Mouse (Mus musculus) megakaryocyte, embryonic 14.5 days (primary cell): Measurements from ENCODE around the gene Frmd4b. TPM values are rescaled to one million over a fixed set of nuclear protein-coding genes. Genes with fewer than 3 reads are reported as not detected.

Experiments
- H3K27me3 ChIP-seq: replicated peaks from 2 replicates; pipeline ENCODE3; 2012; ENCODE audit warnings: inconsistent platforms
- H3K36me3 ChIP-seq: replicated peaks from 2 replicates; pipeline ENCODE3; 2012; ENCODE audit warnings: low read length, inconsistent platforms, mixed read lengths
- H3K4me1 ChIP-seq: 2 replicates; pipeline ENCODE4 v1.6.1; 2012; ENCODE audit warnings: inconsistent platforms
- H3K4me3 ChIP-seq: replicated peaks from 2 replicates; pipeline ENCODE3; 2012; ENCODE audit warnings: moderate library complexity, mild to moderate bottlenecking, inconsistent platforms
- H3K9me3 ChIP-seq: 2 replicates; pipeline ENCODE4 v1.6.1; 2012; ENCODE audit warnings: inconsistent platforms
- FLI1 ChIP-seq: IDR thresholded peaks from 2 replicates; pipeline ENCODE4 v1.6.1; 2012; ENCODE audit warnings: low read length, inconsistent platforms, mixed read lengths
- GATA1 ChIP-seq: IDR thresholded peaks from 3 replicates; pipeline ENCODE4 v1.6.1; 2012; ENCODE audit warnings: mixed read lengths, low read length, inconsistent platforms, borderline replicate concordance
- polyA plus RNA-seq: library from polyadenylated mRNA; stranded (reverse); fragments of >175 nt; gene quantifications from 2 replicates; pipeline ENCODE4 v1.2.3, GENCODE M21; 2012; ENCODE audit warnings: low replicate concordance; ENCODE audit not compliant: insufficient read depth

Gene Frmd4b
- polyA plus RNA-seq, 1 experiment = 9.2 TPM

GRCm38 (mm10) chr6:97245200-97245599 is 372.1 kb downstream of the Frmd4b start:
- Histone ChIP-seq H3K9me3 (peaks cover 1% of the 10 kb centered on the region), H3K4me3 (no peak overlapping the region), H3K4me1 (peaks cover under 1% of the 10 kb centered on the region; the same call in 1 of the 2 replicates), H3K27me3 (peaks cover 5% of the 10 kb centered on the region), H3K36me3 (no peaks in the 10 kb centered on the region)
- TF ChIP-seq GATA1 (no peak), FLI1 (no peak)

DNA sequence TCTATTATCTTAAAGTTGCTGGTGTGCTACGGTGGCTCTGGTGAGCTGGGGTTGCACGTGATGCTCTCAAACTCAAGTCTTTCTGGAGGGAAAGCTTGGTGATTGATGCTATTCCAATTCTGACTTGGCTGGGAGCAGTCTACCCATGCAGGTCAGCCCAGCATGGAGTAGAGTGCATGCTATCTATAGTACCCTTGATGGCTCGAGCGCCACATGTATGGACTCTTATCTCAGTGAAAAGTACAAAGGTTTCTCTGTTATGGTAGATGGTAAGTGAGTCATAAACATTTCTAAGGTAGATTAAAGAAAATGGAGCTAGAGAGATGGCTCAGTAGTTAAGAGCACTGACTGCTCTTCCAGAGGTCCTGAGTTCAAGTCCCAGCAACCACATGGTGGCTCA is 374.8 kb downstream of the Frmd4b start:
- peaks cover 7% of the 10 kb centered on the region for H3K36me3 ChIP-seq
- peaks cover 17% of the 10 kb centered on the region for H3K9me3 ChIP-seq
- no peaks in the 10 kb centered on the region for H3K4me1 ChIP-seq
- no peak overlapping the region for H3K4me3 ChIP-seq
- TF ChIP-seq GATA1 (no peak), FLI1 (no peak)
- H3K27me3 ChIP-seq = peaks cover 2% of the 10 kb centered on the region

GRCm38 (mm10) chr6:97240092-97240491 is 377.2 kb downstream of the Frmd4b start:
- Histone ChIP-seq H3K27me3 (no peaks in the 10 kb centered on the region), H3K9me3 (peaks cover 17% of the 10 kb centered on the region), H3K4me3 (no peak overlapping the region), H3K4me1 (peaks cover 3% of the 10 kb centered on the region), H3K36me3 (peaks cover 10% of the 10 kb centered on the region)
- TF ChIP-seq GATA1 (no peak), FLI1 (no peak)

DNA sequence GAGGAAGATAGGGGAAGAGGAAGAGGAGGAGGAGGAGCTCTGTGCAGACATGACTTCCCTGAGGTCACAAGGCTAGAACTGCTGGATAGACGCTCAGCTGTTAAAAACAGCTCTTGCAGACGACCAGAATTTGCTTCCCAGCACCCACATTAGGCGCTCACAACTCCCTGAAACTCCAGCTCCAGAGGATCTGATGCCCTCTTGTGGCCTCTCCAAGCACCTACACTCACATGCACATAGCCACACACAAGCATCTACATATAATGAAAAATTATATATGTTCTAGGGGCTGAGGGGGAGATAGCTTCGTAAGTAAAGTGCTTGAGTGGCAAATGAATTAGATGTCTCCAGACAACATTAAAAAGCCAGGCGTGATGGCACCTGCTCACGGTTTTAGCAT is 378.0 kb downstream of the Frmd4b start:
- Histone ChIP-seq H3K27me3 (no peaks in the 10 kb centered on the region), H3K9me3 (peaks cover 17% of the 10 kb centered on the region), H3K4me1 (peaks cover 7% of the 10 kb centered on the region), H3K4me3 (no peak overlapping the region), H3K36me3 (peaks cover 17% of the 10 kb centered on the region)
- TF ChIP-seq FLI1 = no peak
- TF ChIP-seq GATA1 = no peak

Other genes starting within 250 kb of the Frmd4b start
- gene Mitf, start 189.5 kb upstream of the Frmd4b start, polyA plus RNA-seq = 1.6 TPM in 1 of 2 replicates, not detected in the other